Mouse (Mus musculus): ENCODE data around the gene Fkbp2. TPM values are rescaled to one million over a fixed set of nuclear protein-coding genes. Genes with fewer than 3 reads are reported as not detected.

The Fkbp2 gene
- polyA plus RNA-seq, 1 experiment from 2014 or later = 158 TPM

DNA sequence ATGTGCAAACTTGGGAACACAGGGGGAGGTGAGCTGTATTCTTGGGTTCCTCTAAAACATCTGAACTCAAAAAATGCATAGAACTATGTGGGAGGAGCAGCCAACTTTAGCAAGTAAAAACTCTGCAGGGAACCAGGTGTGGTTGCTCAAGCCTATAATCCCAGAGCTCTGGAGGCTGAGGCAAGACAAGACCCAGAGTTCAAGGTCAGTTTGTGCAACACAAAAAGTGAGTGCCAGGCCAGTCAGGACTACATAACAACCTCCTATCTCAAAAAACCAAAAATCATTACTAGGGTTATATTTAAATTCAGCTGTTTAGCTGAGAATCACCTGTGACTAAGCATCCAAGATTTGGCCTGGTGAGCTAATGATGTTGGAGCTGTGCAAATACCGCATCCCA, 48.3 kb downstream of the Fkbp2 start:
- no peak overlapping the region for H3K9ac ChIP-seq (ENCODE audit: low read length)
- 38% methylated on average over 1 of the region's 1 CpGs for WGBS
- no peak overlapping the region for H3K4me2 ChIP-seq (ENCODE audit: low read depth, low read length)
- H3K27ac ChIP-seq (ENCODE audit: low read length) = no peak overlapping the region
- peaks cover 12% of the 10 kb centered on the region for H3K4me1 ChIP-seq (ENCODE audit: control insufficient read depth, insufficient read depth, low read length)
- ATAC-seq (ENCODE audit: insufficient read depth, low FRiP score) = no peak
- no peak overlapping the region for H3K4me3 ChIP-seq (replicated peaks; ENCODE audit: low read length)
- no peaks in the 10 kb centered on the region for H3K36me3 ChIP-seq (ENCODE audit: control insufficient read depth, insufficient read depth, low read length)
- H3K27me3 ChIP-seq (ENCODE audit: control insufficient read depth, insufficient read depth, low read length) = peaks cover 52% of the 10 kb centered on the region
- H3K9me3 ChIP-seq (replicated peaks; ENCODE audit: control insufficient read depth, low read length) = no peaks in the 10 kb centered on the region

DNA sequence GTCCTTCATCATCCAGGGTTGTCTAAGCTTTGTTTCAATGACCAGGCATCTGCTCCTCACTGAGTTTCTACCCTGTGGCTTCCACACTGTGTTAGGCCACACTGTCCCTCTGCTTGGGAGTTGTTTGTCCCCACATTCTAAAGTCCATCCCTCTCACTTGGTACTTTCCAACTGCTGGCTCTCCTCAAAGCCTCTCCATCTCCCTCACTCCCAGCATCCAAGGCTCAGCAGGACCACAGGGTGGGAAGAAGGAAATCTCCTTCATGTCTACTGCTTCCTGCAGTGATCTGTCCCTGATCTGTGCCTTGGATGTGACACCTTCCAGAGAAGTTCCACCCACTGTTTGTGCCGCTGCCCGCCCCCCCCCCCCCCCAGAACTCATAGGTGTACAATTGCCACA, 49.3 kb downstream of the Fkbp2 start:
- Histone ChIP-seq H3K4me1 (ENCODE audit: control insufficient read depth, insufficient read depth, low read length) (peaks cover 17% of the 10 kb centered on the region), H3K27me3 (ENCODE audit: control insufficient read depth, insufficient read depth, low read length) (peaks cover 59% of the 10 kb centered on the region), H3K9me3 (replicated peaks; ENCODE audit: control insufficient read depth, low read length) (no peaks in the 10 kb centered on the region; the same call in 1 of the 2 replicates), H3K4me3 (replicated peaks; ENCODE audit: low read length) (no peak overlapping the region), H3K4me2 (ENCODE audit: low read depth, low read length) (no peak overlapping the region), H3K27ac (ENCODE audit: low read length) (no peak overlapping the region), H3K9ac (ENCODE audit: low read length) (no peak overlapping the region), H3K36me3 (ENCODE audit: control insufficient read depth, insufficient read depth, low read length) (no peaks in the 10 kb centered on the region)
- 11% methylated on average over 2 of the region's 2 CpGs for WGBS
- no peak for ATAC-seq (ENCODE audit: insufficient read depth, low FRiP score)

DNA sequence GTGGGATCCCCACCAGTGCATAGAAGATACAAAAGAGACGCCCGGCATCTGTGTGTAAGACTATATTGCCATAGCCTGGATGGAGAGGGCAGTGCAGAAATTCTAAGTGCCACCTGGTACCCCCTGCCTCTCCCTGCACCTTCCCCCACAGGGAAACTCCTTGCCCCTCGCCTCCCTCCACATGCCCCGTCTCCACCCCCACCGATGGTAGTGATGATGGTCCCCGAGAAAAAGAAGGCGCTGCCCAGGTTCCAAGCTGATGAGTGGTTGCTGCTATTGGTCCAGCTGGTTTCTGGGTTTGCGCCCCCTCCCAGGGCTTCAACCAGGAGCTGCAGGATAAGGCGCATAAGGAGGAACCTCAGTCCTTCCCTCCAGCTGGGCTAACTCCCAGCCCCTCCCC, 52.2 kb downstream of the Fkbp2 start:
- H3K36me3 ChIP-seq (ENCODE audit: control insufficient read depth, insufficient read depth, low read length) = no peaks in the 10 kb centered on the region
- H3K27me3 ChIP-seq (ENCODE audit: control insufficient read depth, insufficient read depth, low read length) = peaks cover 57% of the 10 kb centered on the region
- no peak overlapping the region for H3K27ac ChIP-seq (ENCODE audit: low read length)
- peaks cover 16% of the 10 kb centered on the region for H3K4me1 ChIP-seq (ENCODE audit: control insufficient read depth, insufficient read depth, low read length)
- no peaks in the 10 kb centered on the region; the same call in 1 of the 2 replicates for H3K9me3 ChIP-seq (replicated peaks; ENCODE audit: control insufficient read depth, low read length)
- no peak for ATAC-seq (ENCODE audit: insufficient read depth, low FRiP score)
- H3K9ac ChIP-seq (ENCODE audit: low read length) = peak overlapping the region; percentile 15
- WGBS = 15% methylated on average over 9 of the region's 9 CpGs
- peak overlapping the region; percentile 48; the same call in 1 of the 2 replicates for H3K4me2 ChIP-seq (ENCODE audit: low read depth, low read length)
- peak overlapping the region; percentile 31 for H3K4me3 ChIP-seq (replicated peaks; ENCODE audit: low read length)

Other genes with a start within 250 kb of the Fkbp2 start
- 35.5 and 39.6 TPM in 2 replicates for gene Rps6ka4, start 139.9 kb downstream of the Fkbp2 start, polyA plus RNA-seq (2015; fragmentation: Nextera tagmentation; extraction: Ambion mirVana)
- gene Ccdc88b, start 122.3 kb downstream of the Fkbp2 start, polyA plus RNA-seq (2015; fragmentation: Nextera tagmentation; extraction: Ambion mirVana) = 1.1 and 1.3 TPM in 2 replicates
- 111 and 122 TPM in 2 replicates for gene Trmt112, start 70.8 kb downstream of the Fkbp2 start, polyA plus RNA-seq (2015; fragmentation: Nextera tagmentation; extraction: Ambion mirVana)
- 291 and 307 TPM in 2 replicates for gene Prdx5, start 70.4 kb downstream of the Fkbp2 start, polyA plus RNA-seq (2015; fragmentation: Nextera tagmentation; extraction: Ambion mirVana)
- gene Esrra, start 58.7 kb downstream of the Fkbp2 start, polyA plus RNA-seq (2015; fragmentation: Nextera tagmentation; extraction: Ambion mirVana) = 17.8 and 18.0 TPM in 2 replicates
- gene Catsperz, start 55.1 kb downstream of the Fkbp2 start, polyA plus RNA-seq (2015; fragmentation: Nextera tagmentation; extraction: Ambion mirVana) = 1.8 and 2.8 TPM in 2 replicates
- gene Kcnk4, start 46.0 kb downstream of the Fkbp2 start, polyA plus RNA-seq (2015; fragmentation: Nextera tagmentation; extraction: Ambion mirVana) = 0.68 and 0.79 TPM in 2 replicates
- 87.1 and 89.0 TPM in 2 replicates for gene Bad, start 38.6 kb downstream of the Fkbp2 start, polyA plus RNA-seq (2015; fragmentation: Nextera tagmentation; extraction: Ambion mirVana)
- gene Gpr137, start 38.0 kb downstream of the Fkbp2 start, polyA plus RNA-seq (2015; fragmentation: Nextera tagmentation; extraction: Ambion mirVana) = 20.2 and 22.1 TPM in 2 replicates
- 53.7 and 70.6 TPM in 2 replicates for gene Ppp1r14b, start 5.5 kb downstream of the Fkbp2 start, polyA plus RNA-seq (2015; fragmentation: Nextera tagmentation; extraction: Ambion mirVana)
- gene Plcb3, start 4.0 kb downstream of the Fkbp2 start, polyA plus RNA-seq (2015; fragmentation: Nextera tagmentation; extraction: Ambion mirVana) = 61.7 and 65.4 TPM in 2 replicates
- 19.0 and 19.7 TPM in 2 replicates for gene Vegfb, start 7.2 kb upstream of the Fkbp2 start, polyA plus RNA-seq (2015; fragmentation: Nextera tagmentation; extraction: Ambion mirVana)
- gene Dnajc4, start 12.1 kb upstream of the Fkbp2 start, polyA plus RNA-seq (2015; fragmentation: Nextera tagmentation; extraction: Ambion mirVana) = 28.8 TPM in 2 replicates
- gene Nudt22, start 15.6 kb upstream of the Fkbp2 start, polyA plus RNA-seq (2015; fragmentation: Nextera tagmentation; extraction: Ambion mirVana) = 22.9 and 26.6 TPM in 2 replicates
- gene Trpt1, start 15.6 kb upstream of the Fkbp2 start, polyA plus RNA-seq (2015; fragmentation: Nextera tagmentation; extraction: Ambion mirVana) = 10.7 and 12.0 TPM in 2 replicates
- 17.3 and 18.4 TPM in 2 replicates for gene Fermt3, start 39.0 kb upstream of the Fkbp2 start, polyA plus RNA-seq (2015; fragmentation: Nextera tagmentation; extraction: Ambion mirVana)
- 198 and 202 TPM in 2 replicates for gene Stip1, start 59.5 kb upstream of the Fkbp2 start, polyA plus RNA-seq (2015; fragmentation: Nextera tagmentation; extraction: Ambion mirVana)
- gene Macrod1, start 76.3 kb upstream of the Fkbp2 start, polyA plus RNA-seq (2015; fragmentation: Nextera tagmentation; extraction: Ambion mirVana) = 10.0 and 14.0 TPM in 2 replicates
- 3.4 and 3.6 TPM in 2 replicates for gene Flrt1, start 125.2 kb upstream of the Fkbp2 start, polyA plus RNA-seq (2015; fragmentation: Nextera tagmentation; extraction: Ambion mirVana)
- gene Otub1, start 225.8 kb upstream of the Fkbp2 start, polyA plus RNA-seq (2015; fragmentation: Nextera tagmentation; extraction: Ambion mirVana) = 157 and 169 TPM in 2 replicates
- 986 and 1,009 TPM in 2 replicates for gene Cox8a, start 237.1 kb upstream of the Fkbp2 start, polyA plus RNA-seq (2015; fragmentation: Nextera tagmentation; extraction: Ambion mirVana)

All from stomach, embryonic 16.5 days (tissue).